Mouse (Mus musculus) heart, embryonic 14.5 days (tissue): ENCODE measurements around the gene Bcorl1. TPM values are rescaled to one million over a fixed set of nuclear protein-coding genes. Genes with fewer than 3 reads are reported as not detected.

ENCODE experiments used
- ATAC-seq: fragments of 200-750 bp; cut with Nextera tagmentation; 2 replicates; pipeline ENCODE4 v1.8.0; 2017; ENCODE audit warnings: low read depth, moderate TSS enrichment; ENCODE audit not compliant: insufficient number of reproducible peaks, insufficient read depth, low FRiP score
- H3K27ac ChIP-seq, 2 experiments: fragments of 200-500 bp in 1 of 2; fragments of 300-500 bp in 1 of 2; sonication (generic) in 1 of 2; replicated peaks in 1 of 2; 2 replicates each; pipeline ENCODE4 v1.5.1; 2012 to 2014; ENCODE audit warnings: low read depth in 2 of 2, low read length in 2 of 2, control low read depth in 1 of 2, mild to moderate bottlenecking in 1 of 2, mixed read lengths in 1 of 2; ENCODE audit not compliant: control insufficient read depth in 1 of 2, insufficient read depth in 1 of 2
- H3K27me3 ChIP-seq: fragments of 300-500 bp; sonication (generic); 2 replicates; pipeline ENCODE4 v1.6.1; 2014; ENCODE audit warnings: mild to moderate bottlenecking, low read length, control low read depth; ENCODE audit not compliant: control insufficient read depth, insufficient read depth
- H3K36me3 ChIP-seq: fragments of 300-500 bp; sonication (generic); 2 replicates; pipeline ENCODE4 v1.6.1; 2014; ENCODE audit warnings: mild to moderate bottlenecking, control low read depth, low read length, mixed read lengths; ENCODE audit not compliant: control insufficient read depth, insufficient read depth
- H3K4me1 ChIP-seq, 2 experiments: fragments of 200-500 bp in 1 of 2; fragments of 300-500 bp in 1 of 2; sonication (generic) in 1 of 2; 2 replicates each; pipeline ENCODE4 v1.6.1; 2012 to 2014; ENCODE audit warnings: low read length in 2 of 2, control low read depth in 1 of 2, mixed read lengths in 1 of 2; ENCODE audit not compliant: control insufficient read depth in 2 of 2, insufficient read depth in 2 of 2
- H3K4me2 ChIP-seq: fragments of 300-500 bp; sonication (generic); 2 replicates; pipeline ENCODE4 v1.6.1; 2014; ENCODE audit warnings: mild to moderate bottlenecking, low read length
- H3K4me3 ChIP-seq, 2 experiments: fragments of 200-500 bp in 1 of 2; fragments of 300-500 bp in 1 of 2; sonication (generic) in 1 of 2; 2 replicates each; pipeline ENCODE4 v1.5.1; 2012 to 2014; ENCODE audit warnings: low read length in 2 of 2, mild to moderate bottlenecking in 2 of 2, control low read depth in 1 of 2, low read depth in 1 of 2, moderate library complexity in 1 of 2; ENCODE audit not compliant: control insufficient read depth in 1 of 2, insufficient read depth in 1 of 2
- H3K9ac ChIP-seq: fragments of 300-500 bp; sonication (generic); 2 replicates; pipeline ENCODE4 v1.6.1; 2014; ENCODE audit warnings: mild to moderate bottlenecking, low read length
- H3K9me3 ChIP-seq: fragments of 300-500 bp; sonication (generic); 2 replicates; pipeline ENCODE4 v1.6.1; 2016; ENCODE audit warnings: low read length, control low read depth; ENCODE audit not compliant: control insufficient read depth
- WGBS: fragments of 180-500 bp; shearing (Covaris S2); extraction: QIAGEN DNeasy Blood & Tissue Kit; methylation state at CpG from one replicate; pipeline ENCODE4 v1.1.7; 2014; 5-methylcytosine and 5-hydroxymethylcytosine counted together
- polyA plus RNA-seq: library from polyadenylated mRNA; unstranded; fragments of >200 nt; fragmentation: Nextera tagmentation; extraction: Ambion mirVana; gene quantifications from 2 replicates; pipeline ENCODE4 v1.2.1, GENCODE M21; 2014

Gene Bcorl1
- polyA plus RNA-seq, 1 experiment from 2014 or later = 4.7 TPM

DNA sequence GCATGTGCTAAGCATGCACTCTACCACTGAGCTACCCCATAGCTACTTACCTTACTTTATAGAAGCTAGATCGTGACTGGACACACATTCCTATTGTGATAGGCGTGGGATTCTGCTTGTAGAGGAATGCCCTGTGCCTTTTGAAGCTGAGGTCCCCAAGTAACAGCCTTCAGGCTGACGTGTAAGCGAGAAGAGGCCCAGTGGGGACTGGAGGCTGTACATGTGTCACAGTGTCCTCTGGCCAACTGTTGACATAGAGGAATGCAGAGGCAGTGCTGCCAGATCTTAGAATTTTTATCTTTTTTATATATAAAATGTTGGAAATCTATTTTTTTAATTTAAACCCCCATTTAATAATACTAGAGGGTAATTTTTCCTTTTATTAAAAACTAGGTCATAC is 58.8 kb downstream of the Bcorl1 start:
- WGBS = 47% methylated on average over 4 of the region's 4 CpGs
- Histone ChIP-seq H3K9me3 (no peaks in the 10 kb centered on the region), H3K27ac (peak overlapping the region; percentile 65 to 81; a peak in 3 of 4 replicates), H3K36me3 (peaks cover 42% of the 10 kb centered on the region), H3K4me1 (peaks cover 2 to 3% of the 10 kb centered on the region in 2 experiments; a peak in 1 of 4 replicates), H3K4me2 (peak overlapping the region; percentile 32; the same call in 1 of the 2 replicates), H3K27me3 (no peaks in the 10 kb centered on the region), H3K9ac (no peak overlapping the region), H3K4me3 (no peak overlapping the region)
- ATAC-seq = no peak

DNA sequence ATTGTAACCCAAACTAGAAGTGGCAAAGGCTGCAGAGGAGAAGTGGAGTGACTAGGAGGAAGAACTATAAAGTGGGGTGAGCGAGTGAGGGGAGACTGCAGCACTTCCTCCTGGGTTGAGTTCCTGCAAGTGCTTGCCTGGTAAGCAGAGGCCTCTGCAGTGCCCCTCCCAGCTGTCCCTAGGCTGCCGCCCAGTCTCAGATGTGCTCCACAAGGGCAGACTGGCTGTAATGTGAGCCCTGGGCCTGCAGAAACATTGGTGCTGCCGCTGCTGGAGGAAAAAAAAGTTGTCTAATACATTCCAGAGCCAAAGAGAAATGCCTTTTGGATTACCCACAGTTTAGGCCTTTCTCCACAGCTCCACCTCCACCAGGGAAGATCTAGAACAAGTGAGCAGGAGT is 64.0 kb downstream of the Bcorl1 start:
- Histone ChIP-seq H3K9ac (no peak overlapping the region), H3K4me2 (no peak overlapping the region), H3K27me3 (no peaks in the 10 kb centered on the region), H3K27ac (peak overlapping the region; percentile 31 to 72), H3K9me3 (no peaks in the 10 kb centered on the region), H3K4me1 (peaks cover 0 to 7% of the 10 kb centered on the region in 2 experiments; a peak in 3 of 4 replicates), H3K36me3 (peaks cover 37% of the 10 kb centered on the region), H3K4me3 (no peak overlapping the region)
- 31% methylated on average over 3 of the region's 3 CpGs for WGBS
- ATAC-seq = no peak

DNA sequence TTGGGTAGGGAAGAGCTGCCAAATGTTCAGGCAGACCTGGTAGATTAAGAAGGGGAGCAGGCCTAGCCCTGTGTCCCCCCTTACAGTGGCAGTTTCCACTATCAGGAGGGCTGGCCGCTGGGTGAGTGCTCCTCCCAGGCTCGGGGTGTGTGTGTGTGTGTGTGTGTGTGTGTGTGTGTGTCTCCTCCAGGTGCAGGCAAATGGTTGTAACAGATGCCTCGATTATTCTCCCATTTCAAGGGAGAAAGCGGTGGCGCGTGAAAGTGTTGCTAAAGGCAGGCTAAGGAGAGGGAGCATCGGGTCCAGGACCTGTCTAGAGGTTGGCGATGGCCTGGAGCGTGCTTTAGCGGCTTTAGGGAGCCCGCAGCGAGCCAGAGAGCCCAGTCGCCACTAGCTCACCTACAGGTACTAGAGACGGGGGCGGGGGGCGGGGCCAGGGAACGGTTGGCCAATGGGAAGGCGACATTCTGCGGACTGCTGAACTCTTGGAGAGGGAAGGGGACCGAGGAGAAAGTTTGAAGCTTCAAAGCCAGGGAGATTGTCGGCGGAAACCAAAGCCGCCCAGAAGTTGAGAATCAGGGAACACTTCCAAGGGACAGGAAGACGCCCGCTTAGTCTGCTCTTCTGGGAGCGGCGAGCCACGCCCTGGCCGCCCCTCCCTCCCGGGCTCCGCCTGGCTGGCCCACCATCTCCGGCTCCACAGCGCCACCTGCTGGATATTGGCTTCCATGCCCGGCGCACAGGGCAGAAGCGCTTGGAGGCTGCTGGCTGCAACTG is 68.6 kb downstream of the Bcorl1 start:
- Histone ChIP-seq H3K36me3 (peaks cover 27% of the 10 kb centered on the region), H3K9me3 (no peaks in the 10 kb centered on the region), H3K4me2 (peak overlapping the region; percentile 64), H3K27ac (peak overlapping the region; percentile 39 to 55; a peak in 1 of 4 replicates), H3K9ac (peak overlapping the region; percentile 57), H3K4me1 (peaks cover 0 to 7% of the 10 kb centered on the region in 2 experiments; a peak in 3 of 4 replicates), H3K27me3 (no peaks in the 10 kb centered on the region), H3K4me3 (peak overlapping the region; percentile 40 to 61)
- ATAC-seq = peak; percentile 76
- 11% methylated on average over 36 of the region's 36 CpGs for WGBS

DNA sequence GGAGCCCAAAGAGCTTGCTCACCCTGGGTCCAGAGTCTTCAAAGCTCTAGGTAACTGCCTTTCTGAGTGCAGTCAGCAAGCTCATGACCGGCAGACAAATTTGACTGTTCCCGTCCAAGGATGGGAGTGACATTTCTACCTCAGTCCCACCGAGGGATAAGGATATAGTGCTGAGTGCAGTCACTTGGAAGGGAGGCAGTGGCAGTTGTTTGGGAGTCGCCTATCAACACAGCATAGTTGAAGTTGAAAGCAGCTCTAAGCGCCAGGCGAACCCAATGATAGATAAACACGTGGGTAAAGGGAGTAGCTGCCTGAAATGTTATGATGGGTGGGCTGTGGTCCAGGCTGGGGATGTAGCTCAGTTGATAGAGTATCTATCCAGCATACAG is 69.2 kb downstream of the Bcorl1 start:
- no peaks in the 10 kb centered on the region for H3K27me3 ChIP-seq
- no peaks in the 10 kb centered on the region for H3K9me3 ChIP-seq
- peak overlapping the region; percentile 64; the same call in 1 of the 2 replicates for H3K4me2 ChIP-seq
- peak overlapping the region in 1 of 2 experiments; percentile 39; a peak in 1 of 4 replicates for H3K27ac ChIP-seq
- no peak overlapping the region for H3K9ac ChIP-seq
- H3K36me3 ChIP-seq = peaks cover 33% of the 10 kb centered on the region
- ATAC-seq = peak; percentile 5; the same call in 1 of the 2 replicates
- 17% methylated on average over 7 of the region's 7 CpGs for WGBS
- H3K4me1 ChIP-seq = peaks cover 0 to 7% of the 10 kb centered on the region in 2 experiments; a peak in 3 of 4 replicates
- H3K4me3 ChIP-seq = peak overlapping the region in 1 of 2 experiments; percentile 40; a peak in 2 of 4 replicates

DNA sequence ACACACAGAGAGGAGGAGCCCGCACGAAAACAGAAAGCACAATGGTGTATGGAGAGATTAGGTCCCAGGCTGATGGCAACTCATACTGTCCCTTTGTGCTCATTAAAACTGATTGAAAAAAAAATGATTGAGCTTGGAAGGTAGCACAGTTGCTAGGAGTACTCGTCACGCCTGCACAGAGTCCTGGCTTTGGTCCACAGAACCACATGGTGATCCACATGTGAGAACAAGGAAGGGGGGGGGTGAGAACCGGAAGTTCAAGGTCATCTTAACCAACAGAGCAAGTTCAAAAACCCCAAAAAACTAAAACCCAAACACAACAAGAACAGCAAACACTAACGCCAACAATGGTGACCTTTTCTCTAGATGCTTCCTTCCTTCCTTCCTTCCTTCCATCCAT is 71.5 kb downstream of the Bcorl1 start:
- no peak overlapping the region for H3K4me2 ChIP-seq
- H3K36me3 ChIP-seq = peaks cover 47% of the 10 kb centered on the region
- H3K4me3 ChIP-seq = no peak overlapping the region
- no peak for ATAC-seq
- H3K27ac ChIP-seq = no peak overlapping the region
- H3K9me3 ChIP-seq = no peaks in the 10 kb centered on the region
- H3K27me3 ChIP-seq = no peaks in the 10 kb centered on the region
- 71% methylated on average over 6 of the region's 6 CpGs for WGBS
- peaks cover 0 to 3% of the 10 kb centered on the region in 2 experiments; a peak in 1 of 4 replicates for H3K4me1 ChIP-seq
- no peak overlapping the region for H3K9ac ChIP-seq

DNA sequence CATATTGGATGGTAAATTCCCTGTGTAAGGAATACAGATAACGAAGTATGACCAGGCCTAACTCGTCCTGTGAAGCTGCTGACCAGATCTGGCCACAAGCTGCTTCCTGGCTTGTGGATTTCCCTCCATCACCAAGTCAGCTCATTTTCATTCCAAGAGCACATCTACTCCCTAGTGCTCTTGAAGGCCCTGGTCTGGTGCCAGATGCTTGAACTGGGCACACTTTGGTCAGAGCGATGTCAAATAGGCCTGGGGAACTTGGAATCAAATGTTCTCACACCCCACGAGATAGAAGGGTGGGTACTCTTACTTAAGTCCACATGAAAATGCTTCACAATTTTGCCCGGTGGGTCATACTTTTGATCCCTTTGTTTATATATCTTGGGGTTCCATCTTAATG is 73.1 kb downstream of the Bcorl1 start:
- H3K4me1 ChIP-seq = peaks cover 0 to 3% of the 10 kb centered on the region in 2 experiments; a peak in 1 of 4 replicates
- no peak overlapping the region for H3K4me2 ChIP-seq
- H3K27me3 ChIP-seq = no peaks in the 10 kb centered on the region
- peaks cover 63% of the 10 kb centered on the region for H3K36me3 ChIP-seq
- no peak overlapping the region for H3K4me3 ChIP-seq
- no peaks in the 10 kb centered on the region for H3K9me3 ChIP-seq
- no peak overlapping the region for H3K27ac ChIP-seq
- H3K9ac ChIP-seq = no peak overlapping the region
- ATAC-seq = no peak
- 69% methylated on average over 5 of the region's 5 CpGs for WGBS

DNA sequence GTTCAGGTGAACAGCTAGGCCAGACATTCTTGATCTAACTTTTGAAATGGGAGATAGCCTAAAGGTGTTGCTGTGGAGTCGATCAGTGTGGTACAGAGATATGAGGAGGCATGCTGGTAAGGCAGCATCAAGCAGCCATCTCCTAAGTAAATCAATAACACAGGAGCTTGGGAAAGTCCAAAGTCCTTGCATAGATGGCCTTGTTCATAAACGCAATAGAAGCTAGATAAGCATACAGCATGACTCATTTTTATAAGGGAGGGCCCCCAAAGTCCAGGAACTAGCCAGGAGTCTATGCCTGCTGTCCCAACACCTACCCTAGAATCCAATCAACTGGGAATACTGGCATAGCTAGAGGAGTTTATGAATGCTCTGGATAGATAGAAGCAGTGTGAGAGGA is 77.3 kb downstream of the Bcorl1 start:
- Histone ChIP-seq H3K4me3 (no peak overlapping the region), H3K4me1 (no peaks in the 10 kb centered on the region), H3K9me3 (no peaks in the 10 kb centered on the region), H3K9ac (no peak overlapping the region), H3K4me2 (no peak overlapping the region), H3K36me3 (peaks cover 70% of the 10 kb centered on the region), H3K27me3 (no peaks in the 10 kb centered on the region), H3K27ac (no peak overlapping the region)
- WGBS = 73% methylated on average over 2 of the region's 2 CpGs
- ATAC-seq = no peak
